Mouse (Mus musculus) bone marrow macrophage, adult 2 months (primary cell): ENCODE results near the gene Rptor. TPM values are rescaled to one million over a fixed set of nuclear protein-coding genes. Genes with fewer than 3 reads are reported as not detected.

ENCODE experiments used
- H3K27ac ChIP-seq: 2 replicates; pipeline ENCODE4 v1.5.1; 2012; ENCODE audit warnings: low read depth, low read length; ENCODE audit not compliant: insufficient read depth
- H3K4me1 ChIP-seq: 2 replicates; pipeline ENCODE4 v1.6.1; 2012; ENCODE audit warnings: low read length; ENCODE audit not compliant: control insufficient read depth, insufficient read depth
- H3K4me3 ChIP-seq: 2 replicates; pipeline ENCODE4 v1.5.1; 2012; ENCODE audit warnings: mild to moderate bottlenecking, low read length, moderate library complexity; ENCODE audit not compliant: insufficient read depth
- CTCF ChIP-seq: IDR thresholded peaks from 2 replicates; pipeline ENCODE4 v1.5.1; 2012; ENCODE audit warnings: low read depth, mild to moderate bottlenecking, low read length, moderate library complexity
- POLR2A ChIP-seq: IDR thresholded peaks from 2 replicates; pipeline ENCODE4 v1.6.1; 2012; ENCODE audit warnings: mild to moderate bottlenecking, low read depth, low read length, borderline replicate concordance
- polyA plus RNA-seq: library from polyadenylated mRNA; stranded (reverse); fragments of >200 nt; gene quantifications from 2 replicates; pipeline ENCODE4 v1.2.4, GENCODE M21; 2012; ENCODE audit not compliant: missing spikeins, insufficient read depth, insufficient read length

Rptor gene
- polyA plus RNA-seq, 1 experiment, result 23.8 TPM

DNA sequence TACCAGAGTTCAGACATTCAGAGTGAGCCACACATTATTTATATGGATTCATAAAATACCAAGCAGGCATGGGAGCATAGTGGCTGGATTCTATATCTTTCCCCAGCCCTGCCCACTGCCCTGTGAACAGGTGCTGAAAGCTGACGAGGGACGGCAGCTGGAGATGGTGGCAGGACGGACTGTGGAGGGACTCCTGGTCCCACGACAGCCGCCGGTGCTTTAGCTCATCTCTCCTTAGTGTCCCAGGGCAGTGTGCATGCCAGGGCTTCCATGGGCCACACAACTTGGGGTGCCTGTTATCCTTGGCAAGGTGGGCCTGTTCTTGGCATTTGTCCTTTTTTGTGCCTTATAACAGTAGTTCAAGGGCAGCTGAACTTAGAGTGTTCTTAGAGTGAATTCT, 22.8 kb downstream of the Rptor start:
- Histone ChIP-seq H3K4me1 (peaks cover 38% of the 10 kb centered on the region), H3K27ac (no peak overlapping the region), H3K4me3 (no peak overlapping the region)
- TF ChIP-seq CTCF (no peak), POLR2A (no peak)

DNA sequence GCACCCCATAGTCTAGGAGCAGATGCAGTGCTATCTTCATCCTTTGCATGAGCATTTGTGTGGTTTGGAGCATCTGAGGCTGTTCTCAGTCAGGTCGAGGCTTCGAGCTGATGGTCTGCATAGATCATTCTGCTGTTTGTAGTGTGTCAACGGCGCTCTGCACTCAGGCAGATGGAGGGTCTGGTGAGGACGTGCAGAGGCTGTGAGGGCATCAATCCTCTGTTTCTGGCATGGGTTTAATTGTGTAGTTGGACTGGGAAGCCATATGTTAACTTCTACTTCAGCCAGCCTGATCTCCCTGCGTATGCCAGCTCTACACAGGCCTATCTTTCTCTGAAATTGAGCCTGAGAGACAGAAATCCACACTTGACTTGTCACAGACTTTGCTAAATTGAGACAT, 23.2 kb downstream of the Rptor start:
- no peak overlapping the region for H3K4me3 ChIP-seq
- no peak overlapping the region for H3K27ac ChIP-seq
- peaks cover 38% of the 10 kb centered on the region for H3K4me1 ChIP-seq
- no peak for TF ChIP-seq POLR2A
- TF ChIP-seq CTCF, result no peak

GRCm38 (mm10) chr11:119627243-119627642, 24.5 kb downstream of the Rptor start:
- no peak overlapping the region for H3K27ac ChIP-seq
- H3K4me3 ChIP-seq, result no peak overlapping the region
- no peak for TF ChIP-seq POLR2A
- TF ChIP-seq CTCF, result peak; percentile 24; the same call in 1 of the 2 replicates
- H3K4me1 ChIP-seq, result peaks cover 27% of the 10 kb centered on the region

DNA sequence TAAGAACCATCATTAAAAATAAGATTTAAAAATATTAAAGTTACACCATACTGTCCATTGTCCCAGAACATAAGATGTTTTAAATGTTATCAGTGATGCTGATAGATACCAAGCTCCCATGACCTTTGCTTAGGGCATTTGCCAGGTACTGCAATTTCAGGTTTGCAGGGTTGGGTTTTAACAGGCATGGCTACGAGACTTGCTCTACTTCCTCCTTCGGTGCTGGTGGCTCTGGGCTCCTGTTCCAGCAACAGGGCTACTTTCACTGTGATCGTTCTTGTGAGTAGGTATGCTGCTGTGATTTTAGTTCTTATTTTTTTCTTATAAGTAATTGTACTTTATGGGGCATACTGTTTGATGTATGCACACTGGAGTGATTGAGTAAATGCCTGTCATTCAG, 26.4 kb downstream of the Rptor start:
- TF ChIP-seq POLR2A, result no peak
- no peak for TF ChIP-seq CTCF
- H3K4me1 ChIP-seq, result peaks cover 14% of the 10 kb centered on the region
- H3K4me3 ChIP-seq, result no peak overlapping the region
- H3K27ac ChIP-seq, result no peak overlapping the region

DNA sequence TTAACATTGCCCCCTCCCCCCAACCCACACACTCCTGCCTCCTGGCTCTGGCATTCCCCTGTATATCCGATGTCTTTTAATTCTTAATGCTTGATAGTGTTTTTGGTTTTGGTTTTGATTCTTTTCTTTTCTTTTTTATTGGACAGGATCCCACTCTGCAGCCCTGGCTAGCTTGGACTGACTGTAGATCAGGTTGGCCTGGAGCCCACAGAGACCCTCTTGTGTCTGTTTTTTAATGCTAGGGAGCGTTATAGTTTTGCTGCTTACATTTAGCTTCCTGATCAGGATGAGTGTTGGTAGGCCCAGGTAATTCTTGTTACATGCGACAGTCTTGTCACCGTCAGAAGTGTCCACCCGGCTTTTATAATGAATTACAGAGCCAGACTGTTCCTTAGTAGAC, 27.6 kb downstream of the Rptor start:
- Histone ChIP-seq H3K27ac (no peak overlapping the region), H3K4me1 (peaks cover 12% of the 10 kb centered on the region), H3K4me3 (no peak overlapping the region)
- TF ChIP-seq CTCF (no peak), POLR2A (no peak)

- Histone ChIP-seq H3K4me3 (no peak overlapping the region), H3K27ac (no peak overlapping the region), H3K4me1 (peaks cover 12% of the 10 kb centered on the region)
- no peak for TF ChIP-seq CTCF
- TF ChIP-seq POLR2A, result no peak
These were observed 28.6 kb downstream of the Rptor start for GRCm38 (mm10) chr11:119631222-119631870.

DNA sequence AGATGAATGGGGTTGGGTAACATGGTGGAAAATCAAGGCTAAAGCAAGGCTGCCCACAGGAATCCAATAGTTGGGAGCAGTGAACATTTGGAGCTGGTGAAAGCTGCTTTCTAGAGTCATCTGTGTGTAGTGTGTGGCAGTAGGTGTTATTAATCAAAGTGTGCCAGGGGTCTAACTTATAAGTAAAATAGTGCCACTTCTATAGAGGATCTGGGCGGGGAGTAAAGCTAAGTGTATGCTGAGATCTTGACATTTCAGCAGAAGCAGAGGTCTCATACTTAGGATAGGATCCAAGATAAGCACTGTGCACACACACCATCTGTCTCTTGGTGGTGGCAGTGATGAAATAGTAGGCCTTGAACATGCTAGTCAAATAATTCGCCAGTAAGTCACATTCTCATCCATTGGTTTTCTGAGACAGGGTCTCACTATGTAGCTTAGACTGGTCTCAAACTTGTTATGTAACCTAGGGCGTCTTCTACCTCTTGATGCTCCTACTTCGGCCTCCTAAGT, 33.7 kb downstream of the Rptor start:
- H3K4me1 ChIP-seq, result peaks cover 23% of the 10 kb centered on the region
- TF ChIP-seq POLR2A (no peak), CTCF (no peak)
- no peak overlapping the region for H3K27ac ChIP-seq
- no peak overlapping the region for H3K4me3 ChIP-seq

DNA sequence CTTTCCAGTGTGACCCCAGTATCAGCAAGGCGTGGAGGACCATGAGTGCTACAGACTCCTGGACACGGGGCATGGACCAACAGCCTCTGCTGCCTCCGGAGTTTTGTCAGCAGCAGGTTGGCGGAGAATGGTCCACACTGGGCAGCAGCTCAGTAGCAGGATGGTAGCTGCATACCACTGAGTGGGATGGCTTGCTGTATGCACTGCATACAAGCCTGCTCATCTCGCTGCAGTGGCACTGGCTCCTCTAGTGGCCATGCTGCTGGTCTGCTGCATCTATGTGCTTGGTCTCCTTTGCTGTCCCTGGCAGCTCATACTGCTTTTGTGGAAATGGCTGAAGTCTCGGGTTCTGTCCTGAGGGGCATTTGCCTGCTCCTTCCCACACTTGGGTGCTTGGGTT, 34.8 kb downstream of the Rptor start:
- Histone ChIP-seq H3K4me1 (peaks cover 23% of the 10 kb centered on the region), H3K4me3 (no peak overlapping the region)
- TF ChIP-seq CTCF, result no peak
- TF ChIP-seq POLR2A, result no peak

DNA sequence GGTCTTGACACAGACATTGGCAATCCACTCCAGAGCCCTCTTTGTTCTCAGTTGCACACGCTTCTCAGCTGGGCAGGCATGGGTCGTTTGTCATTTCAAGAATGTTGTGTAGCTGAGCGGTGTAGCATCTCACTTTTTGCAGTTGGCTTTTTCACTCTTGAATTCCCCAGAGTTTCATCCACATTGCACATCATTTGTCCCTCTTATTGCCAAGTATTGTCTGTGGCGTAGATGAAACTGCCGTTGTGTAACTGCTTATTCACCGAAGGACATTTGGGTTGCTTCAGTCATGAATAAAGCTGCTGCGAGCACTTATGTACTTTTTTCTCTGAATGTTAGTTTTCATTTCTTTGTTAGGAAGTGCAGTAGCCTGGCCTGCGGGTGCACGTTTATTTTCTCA, 37.8 kb downstream of the Rptor start:
- Histone ChIP-seq H3K4me3 (no peak overlapping the region), H3K27ac (no peak overlapping the region), H3K4me1 (peaks cover 23% of the 10 kb centered on the region)
- no peak for TF ChIP-seq POLR2A
- no peak for TF ChIP-seq CTCF

More for the DNA sequence above, 34.8 kb downstream of the Rptor start:
- H3K27ac ChIP-seq, result no peak overlapping the region

- Histone ChIP-seq H3K4me1 (peaks cover 23% of the 10 kb centered on the region), H3K4me3 (no peak overlapping the region), H3K27ac (no peak overlapping the region)
- TF ChIP-seq POLR2A (no peak), CTCF (no peak)
These were observed 39.2 kb downstream of the Rptor start for GRCm38 (mm10) chr11:119641831-119642381.
